Mouse (Mus musculus) gastrocnemius, adult 2 months (tissue): Measurements from ENCODE around the gene 4430402I18Rik. TPM values are rescaled to one million over a fixed set of nuclear protein-coding genes. Genes with fewer than 3 reads are reported as not detected.

ENCODE experiments used
- DNase-seq: peaks from one replicate; pipeline ENCODE4 v3.0.0; 2022
- H3K27ac ChIP-seq: fragments of 200-600 bp; 2 replicates; pipeline ENCODE4 v1.8.1; 2022; ENCODE audit warnings: mild to moderate bottlenecking
- H3K4me3 ChIP-seq: fragments of 200-600 bp; 2 replicates; pipeline ENCODE4 v1.8.1; 2022; ENCODE audit warnings: mild to moderate bottlenecking, moderate library complexity
- CTCF ChIP-seq: fragments of 200-600 bp; IDR thresholded peaks from 2 replicates; pipeline ENCODE4 v1.8.1; 2022; ENCODE audit warnings: antibody characterized with exemption, mild to moderate bottlenecking, moderate library complexity
- intact Hi-C: fragments of 180-260 bp; cut with DNase I; formaldehyde crosslinking; loops from one replicate; pipeline ENCODE4 v1.15.1; 2025
- total RNA-seq, 2 experiments: library from RNA; stranded (reverse); gene quantifications; 2 replicates each; pipeline ENCODE4 v1.2.3; 2021

The 4430402I18Rik gene
- total RNA-seq, 2 experiments from 2014 or later, result 2.1 to 2.6 TPM

DNA sequence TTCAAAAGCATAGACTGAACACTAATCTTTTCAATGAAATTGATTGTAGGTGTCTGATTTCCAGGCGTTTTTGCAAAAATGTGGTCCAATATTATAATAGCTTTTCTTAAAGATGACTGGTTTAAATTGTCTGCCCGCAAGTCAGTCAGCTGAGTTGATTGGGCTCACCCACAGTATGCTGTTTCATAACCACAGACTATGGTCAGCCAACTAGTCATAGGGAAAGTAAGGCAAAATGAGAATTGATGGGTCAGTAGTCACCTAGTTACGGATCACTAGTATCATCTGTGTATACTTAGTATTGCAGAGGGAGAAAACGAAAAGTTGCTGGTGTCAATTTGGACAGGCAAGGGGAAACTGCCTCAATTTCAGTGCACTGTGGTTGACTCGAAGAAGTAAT, 23.8 kb upstream of the 4430402I18Rik start:
- intact Hi-C loops, result loop anchor here (5.0 kb wide), 2 partner anchors 56 to 979 kb away; partner anchors contain the start of genes Ak3 and Rfx3
- no peak for TF ChIP-seq CTCF

DNA sequence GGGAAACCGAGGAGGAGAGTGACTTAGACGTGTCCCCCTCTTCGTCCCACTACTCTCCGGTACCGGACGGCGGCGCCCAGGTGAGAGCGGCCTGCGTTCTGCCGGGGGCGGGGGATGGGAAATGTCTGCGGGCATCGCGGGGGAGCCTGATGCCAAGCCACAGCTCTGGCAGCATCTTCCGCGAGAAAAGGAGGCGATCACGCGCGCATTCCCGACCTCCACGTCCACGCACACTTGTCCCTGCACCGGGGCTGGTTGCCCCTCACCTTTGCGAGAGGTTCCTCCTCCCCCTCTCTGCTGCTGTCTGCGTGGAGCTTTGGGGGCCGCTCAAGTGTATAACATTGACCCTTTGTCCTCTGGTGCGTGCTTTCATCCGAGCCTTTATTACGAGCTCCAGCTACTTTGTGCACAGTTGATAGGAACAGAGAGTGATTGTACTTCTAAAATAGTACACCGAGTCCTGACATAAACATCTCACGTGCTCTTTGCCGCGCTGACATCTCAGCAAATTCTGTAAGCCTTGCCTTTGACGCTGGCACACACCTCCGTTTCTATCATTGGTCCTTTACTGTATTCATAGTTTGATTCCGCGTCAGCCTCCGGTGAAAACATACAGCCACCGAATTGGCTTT, 23.1 kb upstream of the 4430402I18Rik start:
- Histone ChIP-seq H3K4me3 (peak overlapping the region; percentile 88), H3K27ac (peak overlapping the region; percentile 97)
- no peak for TF ChIP-seq CTCF
- intact Hi-C loops, result loop anchor here (5.0 kb wide), 2 partner anchors 57 to 978 kb away; partner anchors contain the start of genes Ak3 and Rfx3
- DNase-seq, result peak; percentile 30

More for the DNA sequence above, 23.8 kb upstream of the 4430402I18Rik start:
- Histone ChIP-seq H3K27ac (peak overlapping the region; percentile 97), H3K4me3 (peak overlapping the region; percentile 88)
- no peak for DNase-seq

DNA sequence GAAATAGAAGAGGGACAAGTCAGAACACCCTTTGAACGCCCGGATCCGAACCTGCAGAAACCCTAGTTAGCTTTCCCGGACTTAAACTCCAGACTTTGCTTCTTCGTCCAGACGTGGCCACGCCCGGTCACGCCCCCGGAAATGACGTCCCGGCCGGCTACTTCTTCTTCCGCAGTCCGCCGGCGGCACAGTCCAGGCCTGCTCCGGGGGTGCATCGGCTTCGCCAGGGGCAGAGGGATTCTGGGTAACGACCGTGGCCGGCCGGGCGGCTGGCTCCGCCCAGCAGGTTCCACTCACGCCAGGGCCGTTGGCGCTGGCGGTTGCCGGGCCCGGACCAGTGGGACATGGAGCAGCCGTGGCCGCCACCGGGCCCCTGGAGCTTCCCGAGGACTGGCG, 22.6 kb upstream of the 4430402I18Rik start, which contains the start of gene Cdc37l1:
TSS of gene Cdc37l1 (plus strand) at position 159 of the 396 bp plus-strand sequence.
- intact Hi-C loops, result loop anchor here (5.0 kb wide), 2 partner anchors 57 to 978 kb away; partner anchors contain the start of genes Ak3 and Rfx3
- TF ChIP-seq CTCF, result no peak

DNA sequence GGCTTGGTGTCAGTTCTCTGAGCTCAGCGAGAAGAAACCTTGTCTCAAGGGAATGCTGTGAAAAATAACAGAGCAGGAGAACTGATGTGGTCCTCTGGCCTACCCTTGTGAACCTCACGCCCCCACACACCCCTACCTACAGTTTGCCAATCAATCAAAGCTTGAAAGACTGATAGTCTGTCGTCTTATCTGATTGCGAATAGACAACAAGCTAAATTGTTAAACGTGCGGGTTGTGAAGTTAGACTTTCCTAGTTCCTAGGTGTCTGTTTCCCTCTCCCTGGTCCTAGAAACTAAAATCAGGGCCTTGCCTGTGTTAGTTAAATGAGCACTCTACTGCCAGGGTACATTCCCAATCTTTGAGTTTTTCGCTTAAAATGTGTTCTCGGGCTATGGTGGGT, 21.9 kb upstream of the 4430402I18Rik start:
- TF ChIP-seq CTCF, result no peak
- intact Hi-C loops, result no loop called here
- Histone ChIP-seq H3K4me3 (peak overlapping the region; percentile 88), H3K27ac (peak overlapping the region; percentile 97)
- no peak for DNase-seq

More for the DNA sequence above, 22.6 kb upstream of the 4430402I18Rik start, which contains the start of gene Cdc37l1:
- peak; percentile 100 for DNase-seq
- H3K27ac ChIP-seq, result peak within 1 kb of the TSS; percentile 97
- H3K4me3 ChIP-seq, result peak within 1 kb of the TSS; percentile 88

DNA sequence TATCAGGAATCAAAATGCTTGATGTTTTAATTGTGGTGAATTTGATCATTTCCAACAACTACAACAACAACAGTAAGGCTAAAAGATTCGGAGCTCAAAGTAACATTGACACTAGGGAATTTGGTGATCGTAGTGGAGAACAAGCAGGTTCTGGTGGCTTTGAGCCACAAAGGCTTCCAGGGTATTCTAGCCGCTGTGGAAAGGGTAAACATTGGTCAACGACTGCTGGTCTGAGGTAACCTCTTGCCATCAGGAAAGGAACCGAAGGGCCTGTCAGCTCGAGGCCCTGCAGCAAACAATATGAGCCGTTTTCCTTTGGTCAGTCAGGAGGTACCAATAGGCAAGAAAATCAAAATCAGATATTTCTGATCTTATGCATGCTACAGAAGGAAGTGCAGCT, 15.0 kb upstream of the 4430402I18Rik start:
- no peak for TF ChIP-seq CTCF
- no peak for DNase-seq
- Histone ChIP-seq H3K4me3 (no peak overlapping the region), H3K27ac (no peak overlapping the region)
- intact Hi-C loops, result no loop called here

DNA sequence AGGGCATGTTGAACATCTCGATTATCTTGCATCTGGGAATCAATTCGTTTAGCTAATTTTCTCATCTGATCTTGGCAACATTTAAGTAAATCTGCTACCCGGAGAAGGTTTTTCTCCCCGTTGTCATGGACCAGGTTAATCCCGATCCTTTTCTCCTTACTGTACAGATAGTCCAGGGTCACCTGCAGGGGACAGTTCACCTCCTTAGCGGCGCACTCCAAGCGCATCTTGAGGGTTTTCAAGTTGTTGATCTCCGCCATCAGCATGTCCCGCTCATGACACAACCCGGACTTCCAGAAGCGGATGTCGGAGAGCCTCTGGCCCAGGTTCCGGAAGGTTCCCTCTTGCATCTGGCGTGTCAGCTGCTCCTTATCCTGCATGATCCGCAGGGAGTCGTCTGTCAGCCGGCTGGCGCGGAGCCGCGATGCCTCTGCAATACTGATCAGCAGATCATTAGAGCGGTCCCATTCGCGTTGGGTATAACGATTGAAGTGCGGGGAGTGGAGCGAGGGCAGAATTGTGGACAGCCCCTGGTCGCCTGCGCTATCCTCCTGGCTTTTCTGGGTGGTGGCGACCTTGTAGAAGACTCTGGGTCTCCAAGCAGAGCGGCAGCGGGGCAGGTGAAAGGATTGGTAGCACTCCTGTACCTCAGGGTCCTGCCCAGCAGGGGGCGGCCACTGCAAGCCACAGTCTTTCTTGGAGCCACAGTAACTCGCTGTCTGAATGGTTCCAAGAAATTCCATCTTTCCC, 7.4 kb upstream of the 4430402I18Rik start:
- Histone ChIP-seq H3K4me3 (peak overlapping the region; percentile 76), H3K27ac (peak overlapping the region; percentile 58)
- peak; percentile 87 for DNase-seq
- peak; percentile 98; the same call in 1 of the 2 replicates for TF ChIP-seq CTCF
- intact Hi-C loops, result loop anchor here (1.0 to 10.0 kb wide), 4 partner anchors 87 to 530 kb away; partner anchors contain the start of gene Jak2

DNA sequence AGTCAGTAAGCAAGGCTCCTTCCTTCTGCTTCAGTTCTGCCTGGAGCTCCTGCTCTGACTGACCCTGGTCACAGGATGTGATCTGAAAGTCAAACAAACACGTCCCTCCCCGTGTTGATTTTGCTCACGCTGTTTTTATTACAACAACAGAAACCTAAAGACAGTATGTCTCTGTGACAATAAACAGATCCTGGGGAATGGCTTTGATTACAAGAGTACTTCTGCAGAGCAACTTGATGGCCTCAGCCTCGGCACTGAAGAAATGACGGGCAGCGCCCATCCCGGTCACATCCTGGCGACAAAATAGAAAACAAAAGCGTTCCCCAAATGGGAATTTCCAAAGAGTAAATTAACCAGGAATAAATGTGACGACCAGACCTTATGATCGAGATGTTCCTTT, 2.7 kb upstream of the 4430402I18Rik start:
- intact Hi-C loops, result loop anchor here (5.0 to 10.0 kb wide), 2 partner anchors 282 to 535 kb away; partner anchors contain the start of gene Jak2
- peak overlapping the region; percentile 19; the same call in 1 of the 2 replicates for H3K4me3 ChIP-seq
- no peak for DNase-seq
- TF ChIP-seq CTCF, result no peak
- H3K27ac ChIP-seq, result peak overlapping the region; percentile 69

DNA sequence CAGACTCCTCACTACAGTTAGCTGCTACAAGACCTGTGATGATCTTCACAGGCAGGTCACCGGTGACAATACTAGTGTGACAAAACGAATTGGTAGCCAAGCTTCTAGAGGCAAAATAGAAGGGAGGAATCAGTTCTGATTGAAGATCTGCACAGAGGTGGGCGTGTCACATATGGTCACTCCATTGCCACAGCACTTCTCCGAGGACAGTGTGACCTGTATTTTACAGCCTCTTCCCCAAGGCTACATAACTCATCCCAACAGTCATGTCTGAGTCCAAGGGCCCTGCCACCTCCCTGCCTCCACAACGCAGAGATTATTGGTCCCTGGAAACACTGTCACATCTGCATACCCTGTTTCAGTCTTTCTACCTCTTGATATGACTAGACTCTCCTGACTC, 1.6 kb upstream of the 4430402I18Rik start:
- intact Hi-C loops, result no loop called here
- peak overlapping the region; percentile 69; the same call in 1 of the 2 replicates for H3K27ac ChIP-seq

DNA sequence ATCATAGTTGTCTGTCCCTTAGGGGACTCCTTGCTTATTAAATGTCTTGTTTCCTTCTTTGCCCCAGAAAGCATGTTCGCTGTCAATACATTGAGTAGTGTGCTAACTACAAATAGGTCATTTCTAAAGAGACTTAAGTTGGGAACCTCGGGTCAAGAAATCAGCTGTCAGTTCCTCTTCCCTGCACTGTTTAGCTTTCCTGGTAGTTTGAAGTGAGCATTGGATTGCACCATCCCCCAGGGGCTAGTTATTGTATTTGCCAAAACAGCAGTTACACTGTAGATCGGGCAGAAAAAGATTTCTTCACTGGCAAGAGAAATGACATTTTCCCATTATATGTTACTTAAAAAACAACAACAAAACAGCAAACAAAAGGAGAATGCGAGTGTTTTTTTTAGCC, 578 bp upstream of the 4430402I18Rik start:
- TF ChIP-seq CTCF, result no peak
- DNase-seq, result no peak
- Histone ChIP-seq H3K4me3 (no peak overlapping the region), H3K27ac (no peak overlapping the region; the same call in 1 of the 2 replicates)
- intact Hi-C loops, result no loop called here

More for the DNA sequence above, 1.6 kb upstream of the 4430402I18Rik start:
- H3K4me3 ChIP-seq, result no peak overlapping the region
- TF ChIP-seq CTCF, result no peak
- no peak for DNase-seq

DNA sequence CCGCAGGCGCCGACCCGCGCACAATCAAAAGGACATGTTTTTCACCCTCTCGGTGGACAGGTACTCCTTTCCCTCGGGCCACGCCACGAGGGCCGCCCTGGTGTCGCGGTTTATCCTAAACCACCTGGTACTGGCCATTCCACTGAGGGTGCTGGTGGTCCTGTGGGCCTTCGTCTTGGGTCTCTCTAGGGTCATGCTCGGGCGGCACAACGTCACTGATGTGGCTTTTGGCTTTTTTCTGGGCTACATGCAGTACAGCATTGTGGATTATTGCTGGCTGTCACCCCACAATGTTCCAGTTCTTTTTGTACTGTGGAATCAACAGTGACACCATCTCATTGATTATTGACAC, 3.1 kb downstream of the 4430402I18Rik start:
- intact Hi-C loops, result no loop called here
- H3K27ac ChIP-seq, result peak overlapping the region; percentile 85
- DNase-seq, result no peak
- no peak for TF ChIP-seq CTCF
- peak overlapping the region; percentile 93 for H3K4me3 ChIP-seq

DNA sequence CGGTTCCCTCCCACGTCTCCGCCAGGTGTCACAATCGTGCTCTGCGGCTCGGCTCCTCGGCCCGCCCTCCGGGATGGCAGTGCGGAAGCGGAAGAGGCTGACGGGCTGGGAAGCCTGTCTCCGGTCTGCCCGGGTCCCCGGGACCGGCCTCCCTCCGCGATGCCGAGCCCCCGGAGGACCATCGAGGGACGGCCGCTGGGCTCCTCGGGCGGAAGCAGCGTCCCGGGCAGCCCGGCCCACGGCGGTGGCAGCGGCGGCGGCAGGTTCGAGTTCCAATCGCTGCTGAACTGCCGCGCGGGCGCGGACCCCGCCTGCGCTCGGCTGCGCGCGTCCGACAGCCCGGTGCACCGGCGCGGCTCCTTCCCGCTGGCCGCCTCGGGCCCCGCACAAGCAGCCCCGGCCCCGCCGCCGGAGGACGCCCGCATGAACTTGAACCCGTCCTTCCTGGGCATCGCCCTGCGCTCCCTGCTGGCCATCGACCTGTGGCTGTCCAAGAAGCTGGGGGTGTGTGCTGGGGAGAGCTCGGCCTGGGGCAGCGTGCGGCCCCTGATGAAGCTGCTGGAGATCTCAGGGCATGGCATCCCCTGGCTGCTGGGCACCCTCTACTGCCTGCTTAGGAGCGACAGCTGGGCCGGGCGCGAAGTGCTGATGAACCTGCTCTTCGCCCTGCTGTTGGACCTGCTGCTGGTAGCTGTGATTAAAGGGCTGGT, 3.6 kb downstream of the 4430402I18Rik start, which contains the start of gene Plpp6:
TSS of gene Plpp6 (plus strand) at position 112 of the 710 bp plus-strand sequence.
- peak; percentile 88 for DNase-seq
- intact Hi-C loops, result loop anchor here (1.0 kb wide), 1 partner anchor 391 kb away; no protein-coding TSS in a partner anchor
- Histone ChIP-seq H3K27ac (peak within 1 kb of the TSS; percentile 85), H3K4me3 (peak within 1 kb of the TSS; percentile 93)
- TF ChIP-seq CTCF, result peak; percentile 62

DNA sequence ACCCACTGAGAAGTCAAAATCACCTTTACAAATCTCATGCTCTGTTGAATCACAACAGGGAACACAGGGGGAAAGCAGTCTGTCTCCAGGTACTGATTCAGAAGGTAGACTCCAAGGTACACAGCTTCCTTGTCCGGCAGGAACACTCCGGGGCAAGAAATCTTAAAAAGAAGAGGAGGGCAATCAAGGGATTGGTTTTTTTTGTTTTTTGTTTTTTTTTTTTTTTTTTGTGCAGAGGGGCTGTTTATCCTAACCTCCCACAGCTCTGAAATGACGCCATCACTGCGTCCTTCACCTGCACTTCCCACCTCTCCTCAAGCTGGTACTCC, 4.1 kb downstream of the 4430402I18Rik start:
- H3K27ac ChIP-seq, result peak overlapping the region; percentile 85
- no peak for DNase-seq
- intact Hi-C loops, result loop anchor here (1.0 kb wide), 1 partner anchor 392 kb away; no protein-coding TSS in a partner anchor
- no peak for TF ChIP-seq CTCF
- peak overlapping the region; percentile 93 for H3K4me3 ChIP-seq
